Mouse (Mus musculus) macrophage (primary cell): Measurements from ENCODE around the gene Gm21190. TPM values are rescaled to one million over a fixed set of nuclear protein-coding genes. Genes with fewer than 3 reads are reported as not detected.
"Not testable (repeated sequence)": the region's sequence is repeated elsewhere in the genome, so short reads cannot be mapped to it uniquely, and the experiment has no call there.

Source experiments
- H3K27ac ChIP-seq: fragments of 350-480 bp; formaldehyde crosslinking; 2 replicates; pipeline ENCODE4 v1.9.0; 2021
- H3K36me3 ChIP-seq: fragments of 350-480 bp; formaldehyde crosslinking; 2 replicates; pipeline ENCODE4 v1.9.0; 2021; ENCODE audit errors: inconsistent target
- H3K4me3 ChIP-seq: fragments of 350-480 bp; formaldehyde crosslinking; 2 replicates; pipeline ENCODE4 v1.9.0; 2021; ENCODE audit errors: inconsistent target
- H3K79me2 ChIP-seq: fragments of 350-480 bp; formaldehyde crosslinking; 2 replicates; pipeline ENCODE4 v1.9.0; 2021; ENCODE audit errors: inconsistent target
- WGBS: methylation state at CpG from one replicate; pipeline ENCODE4 v1.1.7; 2026; ENCODE audit warnings: inconsistent platforms; ENCODE audit not compliant: missing documents; 5-methylcytosine and 5-hydroxymethylcytosine counted together
- polyA plus RNA-seq: library from polyadenylated mRNA; stranded (reverse); fragments of 250-400 nt; gene quantifications from 3 replicates; pipeline ENCODE4 v1.2.4, GENCODE M21; 2018; ENCODE audit warnings: inconsistent platforms

The Gm21190 gene
- polyA plus RNA-seq, 1 experiment from 2014 or later = not detected

DNA sequence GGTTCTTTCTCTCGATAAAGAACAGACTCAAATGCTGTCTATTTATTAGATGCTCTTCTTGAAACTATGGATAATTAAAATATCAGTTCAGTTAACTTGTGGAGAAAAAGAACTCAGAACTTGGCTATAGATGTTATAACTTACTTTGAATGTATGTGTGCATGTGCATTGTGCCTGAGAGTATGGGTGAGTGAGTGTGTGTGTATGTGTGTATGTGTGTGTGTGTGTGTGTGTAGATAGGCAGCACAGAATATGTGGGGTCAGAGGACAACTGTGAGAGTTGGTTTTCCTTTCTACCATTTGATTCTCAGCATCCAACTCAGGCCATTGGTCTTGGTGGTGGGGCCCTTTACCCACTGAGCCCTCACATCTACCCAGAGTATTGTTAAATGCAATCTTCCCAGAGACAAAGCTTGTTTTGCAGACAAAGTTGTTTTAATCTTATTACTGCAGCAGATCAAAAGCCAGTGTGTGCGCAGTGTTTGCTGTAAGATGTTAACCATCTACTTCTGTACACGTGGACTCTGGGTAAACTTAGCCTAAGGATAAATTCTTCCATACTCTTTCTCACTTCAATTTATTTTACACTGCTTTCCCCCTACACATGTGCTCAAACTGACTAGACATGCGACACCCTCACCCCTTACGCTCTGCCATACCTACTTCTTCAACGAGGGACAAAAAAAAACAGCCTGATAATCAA is 21.1 kb downstream of the Gm21190 start:
- not testable (repeated sequence) for H3K27ac ChIP-seq, H3K4me3 ChIP-seq, H3K36me3 ChIP-seq, H3K79me2 ChIP-seq
- whole genome bisulfite sequencing = 65% methylated on average over 6 of the region's 6 CpGs

DNA sequence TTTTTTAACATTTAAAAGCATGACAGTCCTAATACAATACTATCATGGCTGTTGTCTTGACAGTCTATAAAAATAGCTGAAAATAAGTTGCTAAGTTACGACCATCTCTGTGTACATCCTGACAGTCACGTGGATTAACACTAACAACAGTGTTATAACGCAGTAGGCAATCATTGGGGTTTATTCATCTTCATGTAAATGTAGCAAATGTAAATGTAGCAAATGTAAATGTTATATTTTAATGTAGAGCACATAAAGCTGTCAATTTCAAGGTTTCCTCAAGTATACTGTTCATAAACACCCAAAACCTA is 21.8 kb downstream of the Gm21190 start:
- no peak overlapping the region for H3K27ac ChIP-seq
- H3K79me2 ChIP-seq = no peaks in the 10 kb centered on the region
- 89% methylated on average over 3 of the region's 3 CpGs for WGBS
- H3K4me3 ChIP-seq = no peak overlapping the region
- H3K36me3 ChIP-seq = no peaks in the 10 kb centered on the region

DNA sequence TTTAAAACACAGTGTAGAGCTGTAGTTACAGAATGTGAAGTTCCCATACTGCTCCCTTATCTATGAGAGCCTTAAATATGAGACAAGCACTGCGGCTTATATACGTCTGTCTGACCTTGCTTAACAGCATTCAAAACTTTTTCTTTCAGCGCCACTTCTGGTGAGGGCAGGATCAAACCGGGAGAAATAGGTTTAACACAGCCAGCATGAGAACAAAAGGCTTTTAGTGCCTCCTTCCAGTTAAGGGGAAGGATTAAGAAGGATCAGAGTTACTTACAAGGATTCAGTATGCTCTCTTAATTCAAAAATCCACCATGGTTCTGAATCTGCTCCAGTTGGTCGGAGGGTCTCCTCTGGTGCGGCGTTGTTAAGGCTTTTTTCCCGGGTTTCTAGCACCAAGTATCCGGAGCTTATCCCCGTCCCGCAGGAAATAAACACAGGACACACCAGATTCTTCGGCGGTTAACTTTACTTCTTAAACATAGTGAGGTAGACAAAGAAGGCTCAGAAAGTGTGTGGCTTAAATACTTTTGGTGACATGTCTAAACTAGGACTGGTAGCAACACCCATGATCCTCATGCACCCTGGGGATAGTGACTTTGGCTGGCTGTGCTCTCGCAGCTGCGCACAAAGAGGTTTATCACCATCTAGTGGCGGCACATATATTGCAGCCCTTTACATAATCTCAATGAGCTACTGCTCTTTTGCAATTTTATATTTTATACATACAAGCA is 22.3 kb downstream of the Gm21190 start:
- no peaks in the 10 kb centered on the region for H3K79me2 ChIP-seq
- no peak overlapping the region for H3K4me3 ChIP-seq

DNA sequence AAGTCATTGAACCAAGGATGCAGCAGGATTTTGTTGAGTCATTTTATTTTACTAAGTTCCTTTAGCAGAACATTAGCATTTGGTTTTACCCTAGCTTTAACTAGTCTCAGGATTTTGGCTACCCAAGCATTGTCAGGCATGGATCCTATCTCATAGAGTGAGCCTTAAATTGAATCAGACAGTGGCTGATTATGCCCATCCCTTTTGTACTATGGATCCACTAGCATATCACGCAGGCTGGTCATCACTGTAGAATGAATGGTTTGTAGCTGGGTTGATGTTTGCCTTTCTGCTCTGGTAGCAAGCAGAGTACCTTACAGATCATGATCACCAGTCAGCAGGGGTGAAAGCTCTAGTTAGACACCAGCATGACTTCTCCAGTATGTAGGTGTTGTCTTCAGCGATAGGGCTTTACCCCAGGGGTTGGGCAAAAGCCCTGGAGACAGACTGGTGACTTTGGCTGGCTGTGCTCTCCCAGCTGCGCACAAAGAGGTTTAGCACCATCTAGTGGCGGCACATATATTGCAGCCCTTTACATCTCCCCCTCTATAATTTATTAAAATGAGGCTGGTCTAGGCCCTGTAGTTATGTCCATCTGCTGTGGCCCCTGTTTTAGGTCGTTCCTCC is 30.1 kb downstream of the Gm21190 start:
- not testable (repeated sequence) for H3K79me2 ChIP-seq, H3K27ac ChIP-seq, H3K36me3 ChIP-seq, H3K4me3 ChIP-seq
- 10% methylated on average over 2 of the region's 5 CpGs for WGBS

More for the DNA sequence above, 22.3 kb downstream of the Gm21190 start:
- Histone ChIP-seq H3K27ac (no peak overlapping the region), H3K36me3 (no peaks in the 10 kb centered on the region)
- WGBS = 42% methylated on average over 16 of the region's 16 CpGs

DNA sequence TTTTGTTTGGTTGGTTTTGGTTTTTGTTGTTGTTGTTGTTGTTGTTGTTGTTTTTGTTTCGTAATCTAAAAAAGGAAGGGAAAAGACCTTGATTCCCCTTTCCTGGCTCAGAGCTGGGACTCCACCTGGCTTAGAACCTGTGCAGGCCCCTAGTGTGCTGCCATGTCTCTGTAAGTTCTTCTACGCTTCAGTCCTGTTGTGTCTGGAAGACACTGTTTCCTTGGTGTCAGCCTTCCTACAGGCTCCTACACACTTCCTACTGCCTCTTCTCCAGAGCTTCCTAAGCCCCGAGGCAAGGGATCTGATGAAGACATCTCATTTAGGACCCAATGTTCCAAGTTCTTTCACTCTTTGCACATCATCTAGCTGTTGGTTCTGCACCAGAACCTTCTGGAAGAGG is 30.7 kb downstream of the Gm21190 start:
- not testable (repeated sequence) for H3K27ac ChIP-seq, H3K79me2 ChIP-seq, H3K4me3 ChIP-seq, H3K36me3 ChIP-seq
- WGBS = 100% methylated on average over 2 of the region's 3 CpGs

DNA sequence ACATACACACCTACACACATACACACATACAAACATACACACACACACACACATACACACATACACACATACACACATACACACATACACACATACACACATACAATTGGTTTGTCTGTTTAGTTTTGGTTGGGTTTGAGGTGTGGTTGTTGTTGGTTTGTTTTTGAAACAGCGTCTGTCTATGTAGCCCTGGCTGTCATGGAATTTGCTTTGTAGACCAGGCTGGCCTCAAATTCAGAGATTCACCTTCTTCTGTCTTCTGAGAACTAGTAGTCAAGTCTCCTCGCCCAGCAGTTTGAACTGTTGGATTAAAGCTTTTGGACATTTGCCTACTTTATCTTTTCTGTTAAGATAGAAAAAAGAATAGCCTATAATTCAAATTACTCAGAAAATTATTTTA is 38.1 kb downstream of the Gm21190 start:
- H3K27ac ChIP-seq, H3K79me2 ChIP-seq, H3K4me3 ChIP-seq, H3K36me3 ChIP-seq: not testable (repeated sequence)
- 65% methylated on average over 2 of the region's 2 CpGs for WGBS

DNA sequence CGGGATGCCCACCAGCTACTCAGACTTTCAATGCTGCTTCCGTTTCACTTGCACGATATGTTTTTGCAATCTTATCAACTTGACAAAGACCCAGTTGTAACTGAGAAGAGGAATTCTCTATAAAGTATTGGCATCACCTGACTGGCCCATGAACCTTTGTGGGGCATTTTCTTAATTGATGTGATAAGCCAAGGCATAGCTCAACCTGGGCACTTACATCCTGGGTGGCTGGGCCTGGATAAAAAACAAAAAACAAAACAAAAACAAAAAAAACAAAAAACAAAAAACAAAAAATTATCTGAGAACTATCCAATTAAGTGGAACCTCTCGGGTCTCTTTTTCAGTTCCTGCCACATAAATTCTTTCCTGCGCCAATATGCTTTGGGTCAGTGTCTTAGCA is 40.3 kb downstream of the Gm21190 start:
- 98% methylated on average over 5 of the region's 5 CpGs for WGBS
- no peaks in the 10 kb centered on the region for H3K36me3 ChIP-seq

DNA sequence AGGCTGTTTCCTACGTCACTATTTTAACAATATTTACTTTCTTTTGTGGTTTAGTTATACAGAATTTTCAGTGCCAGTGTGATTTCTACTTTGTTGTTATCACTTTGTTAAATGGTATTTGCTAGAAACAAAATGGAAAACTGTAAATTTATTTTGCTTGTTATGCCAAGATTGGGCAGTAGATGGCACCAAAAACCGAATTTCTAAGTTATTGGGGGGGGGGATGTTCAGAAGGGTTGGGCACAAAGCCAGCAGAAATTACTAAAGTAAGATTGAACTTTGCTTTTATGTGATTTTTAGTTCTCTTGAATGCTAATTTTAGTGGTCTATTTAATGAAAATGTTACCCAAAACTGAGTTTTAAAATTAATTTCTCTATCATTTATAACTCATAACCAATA is 44.4 kb downstream of the Gm21190 start:
- not testable (repeated sequence) for H3K27ac ChIP-seq, H3K79me2 ChIP-seq, H3K4me3 ChIP-seq, H3K36me3 ChIP-seq
- 13% methylated on average over 2 of the region's 2 CpGs for WGBS

More for the DNA sequence above, 40.3 kb downstream of the Gm21190 start:
- Histone ChIP-seq H3K4me3 (no peak overlapping the region), H3K27ac (no peak overlapping the region), H3K79me2 (no peaks in the 10 kb centered on the region)

DNA sequence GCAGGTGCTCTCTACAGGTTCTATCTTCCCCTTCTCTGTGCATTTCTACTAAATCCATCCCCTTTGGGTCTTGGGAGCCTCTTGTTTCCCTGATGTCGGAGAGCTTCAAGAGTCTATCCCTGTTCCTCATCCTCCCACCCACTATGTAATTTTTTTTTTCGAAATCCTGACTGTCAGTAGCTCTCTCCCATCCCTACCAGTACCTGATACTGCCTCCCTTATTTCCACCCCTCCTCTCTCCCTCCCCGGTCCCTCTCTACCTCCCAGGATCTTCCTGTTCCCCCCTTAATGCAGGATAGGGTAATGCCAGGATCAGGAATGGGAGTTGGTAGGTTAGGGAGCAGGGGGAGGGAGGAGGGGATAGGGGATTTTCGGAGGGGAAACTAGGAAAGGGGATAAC is 45.4 kb downstream of the Gm21190 start:
- 56% methylated on average over 3 of the region's 4 CpGs for WGBS
- H3K4me3 ChIP-seq, H3K79me2 ChIP-seq, H3K36me3 ChIP-seq, H3K27ac ChIP-seq: not testable (repeated sequence)

DNA sequence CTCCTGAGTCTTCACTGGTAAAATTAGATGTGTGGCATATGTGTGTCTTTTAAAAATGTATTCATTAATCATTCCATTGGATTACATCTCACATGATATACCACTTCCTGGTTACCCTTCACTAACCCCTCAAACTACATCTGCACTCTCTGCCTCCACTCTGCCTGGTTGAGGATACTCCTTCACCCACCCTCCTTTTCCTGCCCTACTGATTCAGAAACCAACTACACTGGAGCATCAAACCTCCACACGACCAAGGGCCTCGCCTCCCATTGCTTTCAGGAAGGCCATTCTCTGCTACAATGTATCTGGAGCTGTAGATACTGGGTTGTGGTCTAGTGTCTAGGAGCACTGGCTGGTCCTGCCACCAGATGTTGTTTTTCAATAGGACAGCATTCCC is 46.2 kb downstream of the Gm21190 start:
- 51% methylated on average over 2 of the region's 2 CpGs for WGBS
- H3K36me3 ChIP-seq, H3K4me3 ChIP-seq, H3K79me2 ChIP-seq, H3K27ac ChIP-seq: not testable (repeated sequence)

DNA sequence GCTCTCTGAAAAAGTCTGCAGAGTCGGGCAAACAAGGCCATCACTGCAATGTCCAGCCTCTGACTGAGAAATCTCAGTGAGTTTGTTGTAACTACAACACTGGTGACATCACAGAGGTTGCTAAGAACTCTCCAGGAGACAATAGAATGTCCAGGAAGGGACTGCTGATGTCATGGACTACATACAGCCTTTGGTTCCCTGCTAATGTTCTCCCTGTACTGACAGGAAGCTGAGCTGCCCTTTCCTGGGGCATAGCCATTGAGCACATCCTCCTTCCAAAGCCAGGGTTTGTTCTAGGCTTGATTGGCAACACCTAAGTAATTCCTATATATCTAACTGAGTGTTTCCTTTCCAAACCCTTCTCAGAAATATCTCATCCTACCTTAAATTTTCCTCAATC is 52.6 kb downstream of the Gm21190 start, which contains the start of gene Gm21149:
TSS of gene Gm21149 (minus strand) at position 101 of the 400 bp plus-strand sequence.
- H3K79me2 ChIP-seq, H3K4me3 ChIP-seq, H3K36me3 ChIP-seq, H3K27ac ChIP-seq: not testable (repeated sequence)
- whole genome bisulfite sequencing = 56% methylated on average over 1 of the region's 1 CpGs

Other genes starting within 250 kb of the Gm21190 start
- not detected in 3 replicates for gene Gm21149, start 52.7 kb downstream of the Gm21190 start, polyA plus RNA-seq
- not detected in 3 replicates for gene Gm21083, start 48.1 kb upstream of the Gm21190 start, polyA plus RNA-seq
- gene Speer4d, start 89.8 kb upstream of the Gm21190 start, polyA plus RNA-seq = not detected in 3 replicates
- not detected in 3 replicates for gene 4930572O03Rik, start 127.8 kb upstream of the Gm21190 start, polyA plus RNA-seq
- gene Speer4c, start 185.0 kb upstream of the Gm21190 start, polyA plus RNA-seq = not detected in 3 replicates